Mouse (Mus musculus) intestine, embryonic 14.5 days (tissue): ENCODE measurements at regions not wholly inside any gene's neighbourhood (a gene's known extent, or its start where the extent isn't known, plus 50 kb on each side); places are given as distances from the start of the nearest gene placed in this dataset.

ENCODE experiments used
- ATAC-seq: fragments of 200-750 bp; cut with Nextera tagmentation; replicated peaks from 2 replicates; pipeline ENCODE4 v1.8.0; 2017; ENCODE audit warnings: low read depth, moderate number of reproducible peaks, moderate TSS enrichment, moderate library complexity; ENCODE audit not compliant: low FRiP score, low TSS enrichment
- DNase-seq: peaks from one replicate; pipeline ENCODE4 v3.0.0-alpha.2; 2018; ENCODE audit warnings: low spot score
- H3K27ac ChIP-seq: fragments of 300-500 bp; sonication (generic); 2 replicates; pipeline ENCODE4 v1.5.1; 2014; ENCODE audit warnings: low read depth, mild to moderate bottlenecking, control low read depth
- H3K27me3 ChIP-seq: fragments of 300-500 bp; sonication (generic); replicated peaks from 2 replicates; pipeline ENCODE4 v1.6.1; 2014; ENCODE audit warnings: low read length, control low read depth; ENCODE audit not compliant: control insufficient read depth, insufficient read depth
- H3K36me3 ChIP-seq: fragments of 300-500 bp; sonication (generic); 2 replicates; pipeline ENCODE4 v1.6.1; 2014; ENCODE audit warnings: low read length, control low read depth; ENCODE audit not compliant: control insufficient read depth, insufficient read depth
- H3K4me1 ChIP-seq: fragments of 300-500 bp; sonication (generic); replicated peaks from 2 replicates; pipeline ENCODE4 v1.6.1; 2014; ENCODE audit warnings: low read length, control low read depth, mixed read lengths; ENCODE audit not compliant: control insufficient read depth, insufficient read depth
- H3K4me2 ChIP-seq: fragments of 300-500 bp; sonication (generic); 2 replicates; pipeline ENCODE4 v1.6.1; 2014; ENCODE audit warnings: low read length
- H3K4me3 ChIP-seq: fragments of 300-500 bp; sonication (generic); 2 replicates; pipeline ENCODE4 v1.5.1; 2014; ENCODE audit warnings: low read depth, low read length, control low read depth, mixed read lengths
- H3K9ac ChIP-seq: fragments of 300-500 bp; sonication (generic); 2 replicates; pipeline ENCODE4 v1.6.1; 2014; ENCODE audit warnings: mild to moderate bottlenecking, low read length
- H3K9me3 ChIP-seq: fragments of 300-500 bp; sonication (generic); 2 replicates; pipeline ENCODE4 v1.6.1; 2016; ENCODE audit warnings: low read length, control low read depth; ENCODE audit not compliant: control insufficient read depth
- WGBS: fragments of 180-500 bp; shearing (Covaris S2); extraction: QIAGEN DNeasy Blood & Tissue Kit; methylation state at CpG from one replicate; pipeline ENCODE4 v1.1.7; 2014; 5-methylcytosine and 5-hydroxymethylcytosine counted together

GRCm38 (mm10) chr10:70766869-70767268 is 111.1 kb upstream of the Phyhipl start:
- no peak overlapping the region for H3K9ac ChIP-seq
- 53% methylated on average over 1 of the region's 1 CpGs for WGBS
- no peaks in the 10 kb centered on the region for H3K9me3 ChIP-seq
- no peaks in the 10 kb centered on the region for H3K27me3 ChIP-seq
- ATAC-seq (no peak), DNase-seq (no peak)
- no peak overlapping the region for H3K27ac ChIP-seq
- H3K4me2 ChIP-seq = no peak overlapping the region
- H3K36me3 ChIP-seq = no peaks in the 10 kb centered on the region
- H3K4me3 ChIP-seq = no peak overlapping the region
- no peaks in the 10 kb centered on the region; the same call in 1 of the 2 replicates for H3K4me1 ChIP-seq

GRCm38 (mm10) chr10:70766450-70766849 is 110.7 kb upstream of the Phyhipl start:
- no peaks in the 10 kb centered on the region for H3K27me3 ChIP-seq
- no peak overlapping the region for H3K4me2 ChIP-seq
- H3K9ac ChIP-seq = no peak overlapping the region
- ATAC-seq (no peak), DNase-seq (no peak)
- 69% methylated on average over 8 of the region's 8 CpGs for WGBS
- H3K27ac ChIP-seq = no peak overlapping the region
- no peaks in the 10 kb centered on the region for H3K36me3 ChIP-seq
- H3K4me3 ChIP-seq = no peak overlapping the region
- no peaks in the 10 kb centered on the region for H3K9me3 ChIP-seq
- no peaks in the 10 kb centered on the region; the same call in 1 of the 2 replicates for H3K4me1 ChIP-seq

- Histone ChIP-seq H3K4me2 (no peak overlapping the region), H3K9ac (no peak overlapping the region), H3K36me3 (no peaks in the 10 kb centered on the region), H3K27me3 (no peaks in the 10 kb centered on the region), H3K4me1 (no peaks in the 10 kb centered on the region; the same call in 1 of the 2 replicates), H3K27ac (no peak overlapping the region), H3K9me3 (no peaks in the 10 kb centered on the region), H3K4me3 (no peak overlapping the region)
- no peak for ATAC-seq
- 14% methylated on average over 7 of the region's 7 CpGs for WGBS
- no peak for DNase-seq
Observed at GRCm38 (mm10) chr10:70763206-70763605, 107.4 kb upstream of the Phyhipl start.

GRCm38 (mm10) chr10:70759686-70760085 is 103.9 kb upstream of the Phyhipl start:
- H3K27ac ChIP-seq = no peak overlapping the region
- H3K27me3 ChIP-seq = no peaks in the 10 kb centered on the region
- H3K9me3 ChIP-seq = no peaks in the 10 kb centered on the region
- no peak for ATAC-seq
- no peaks in the 10 kb centered on the region for H3K36me3 ChIP-seq
- WGBS = 84% methylated on average over 7 of the region's 7 CpGs
- no peak overlapping the region for H3K9ac ChIP-seq
- H3K4me3 ChIP-seq = no peak overlapping the region
- H3K4me1 ChIP-seq = no peaks in the 10 kb centered on the region; the same call in 1 of the 2 replicates
- DNase-seq = no peak
- H3K4me2 ChIP-seq = no peak overlapping the region

- H3K4me3 ChIP-seq = no peak overlapping the region
- H3K27ac ChIP-seq = no peak overlapping the region
- no peaks in the 10 kb centered on the region for H3K27me3 ChIP-seq
- no peak overlapping the region for H3K9ac ChIP-seq
- H3K9me3 ChIP-seq = no peaks in the 10 kb centered on the region
- no peaks in the 10 kb centered on the region for H3K36me3 ChIP-seq
- no peak overlapping the region for H3K4me2 ChIP-seq
- H3K4me1 ChIP-seq = no peaks in the 10 kb centered on the region
- ATAC-seq (no peak), DNase-seq (no peak)
- WGBS = 57% methylated on average over 8 of the region's 8 CpGs
Observed at GRCm38 (mm10) chr10:70751771-70752170, 96.0 kb upstream of the Phyhipl start.

- no peak overlapping the region for H3K9ac ChIP-seq
- ATAC-seq = no peak
- H3K27ac ChIP-seq = no peak overlapping the region
- no peak overlapping the region for H3K4me3 ChIP-seq
- H3K4me2 ChIP-seq = no peak overlapping the region
- WGBS = 82% methylated on average over 15 of the region's 15 CpGs
- H3K27me3 ChIP-seq = no peaks in the 10 kb centered on the region
- no peaks in the 10 kb centered on the region for H3K9me3 ChIP-seq
- DNase-seq = no peak
- no peaks in the 10 kb centered on the region for H3K36me3 ChIP-seq
- no peaks in the 10 kb centered on the region for H3K4me1 ChIP-seq
Observed at GRCm38 (mm10) chr10:70750356-70751145, 94.8 kb upstream of the Phyhipl start.

GRCm38 (mm10) chr10:70746612-70747011 is 90.8 kb upstream of the Phyhipl start:
- Histone ChIP-seq H3K4me1 (no peaks in the 10 kb centered on the region), H3K27me3 (no peaks in the 10 kb centered on the region), H3K4me3 (no peak overlapping the region), H3K27ac (no peak overlapping the region), H3K36me3 (no peaks in the 10 kb centered on the region), H3K9me3 (no peaks in the 10 kb centered on the region), H3K4me2 (no peak overlapping the region), H3K9ac (no peak overlapping the region)
- no peak for DNase-seq
- 81% methylated on average over 4 of the region's 4 CpGs for WGBS
- no peak for ATAC-seq

- no peak for ATAC-seq
- no peak for DNase-seq
- H3K4me3 ChIP-seq = no peak overlapping the region
- H3K4me1 ChIP-seq = no peaks in the 10 kb centered on the region
- no peak overlapping the region for H3K4me2 ChIP-seq
- H3K36me3 ChIP-seq = no peaks in the 10 kb centered on the region
- H3K9me3 ChIP-seq = no peaks in the 10 kb centered on the region
- H3K27me3 ChIP-seq = no peaks in the 10 kb centered on the region
- no peak overlapping the region for H3K9ac ChIP-seq
- H3K27ac ChIP-seq = no peak overlapping the region
Observed at GRCm38 (mm10) chr10:70741909-70742308, 86.1 kb upstream of the Phyhipl start.

- DNase-seq = no peak
- H3K4me1 ChIP-seq = no peaks in the 10 kb centered on the region
- H3K27ac ChIP-seq = no peak overlapping the region
- H3K4me2 ChIP-seq = no peak overlapping the region
- no peaks in the 10 kb centered on the region for H3K9me3 ChIP-seq
- H3K36me3 ChIP-seq = no peaks in the 10 kb centered on the region
- 73% methylated on average over 4 of the region's 4 CpGs for WGBS
- ATAC-seq = no peak
- H3K27me3 ChIP-seq = no peaks in the 10 kb centered on the region
- H3K9ac ChIP-seq = no peak overlapping the region
- no peak overlapping the region for H3K4me3 ChIP-seq
Observed at GRCm38 (mm10) chr10:70740095-70740494, 84.3 kb upstream of the Phyhipl start.
